Mouse (Mus musculus) intestine, embryonic 14.5 days (tissue): ENCODE data around the gene Ube2l3. TPM values are rescaled to one million over a fixed set of nuclear protein-coding genes. Genes with fewer than 3 reads are reported as not detected.

ENCODE experiments used
- ATAC-seq: fragments of 200-750 bp; cut with Nextera tagmentation; replicated peaks from 2 replicates; pipeline ENCODE4 v1.8.0; 2017; ENCODE audit warnings: low read depth, moderate number of reproducible peaks, moderate TSS enrichment, moderate library complexity; ENCODE audit not compliant: low FRiP score, low TSS enrichment
- DNase-seq: peaks from one replicate; pipeline ENCODE4 v3.0.0-alpha.2; 2018; ENCODE audit warnings: low spot score
- H3K27ac ChIP-seq: fragments of 300-500 bp; sonication (generic); 2 replicates; pipeline ENCODE4 v1.5.1; 2014; ENCODE audit warnings: low read depth, mild to moderate bottlenecking, control low read depth
- H3K27me3 ChIP-seq: fragments of 300-500 bp; sonication (generic); replicated peaks from 2 replicates; pipeline ENCODE4 v1.6.1; 2014; ENCODE audit warnings: low read length, control low read depth; ENCODE audit not compliant: control insufficient read depth, insufficient read depth
- H3K36me3 ChIP-seq: fragments of 300-500 bp; sonication (generic); 2 replicates; pipeline ENCODE4 v1.6.1; 2014; ENCODE audit warnings: low read length, control low read depth; ENCODE audit not compliant: control insufficient read depth, insufficient read depth
- H3K4me1 ChIP-seq: fragments of 300-500 bp; sonication (generic); replicated peaks from 2 replicates; pipeline ENCODE4 v1.6.1; 2014; ENCODE audit warnings: low read length, control low read depth, mixed read lengths; ENCODE audit not compliant: control insufficient read depth, insufficient read depth
- H3K4me2 ChIP-seq: fragments of 300-500 bp; sonication (generic); 2 replicates; pipeline ENCODE4 v1.6.1; 2014; ENCODE audit warnings: low read length
- H3K4me3 ChIP-seq: fragments of 300-500 bp; sonication (generic); 2 replicates; pipeline ENCODE4 v1.5.1; 2014; ENCODE audit warnings: low read depth, low read length, control low read depth, mixed read lengths
- H3K9ac ChIP-seq: fragments of 300-500 bp; sonication (generic); 2 replicates; pipeline ENCODE4 v1.6.1; 2014; ENCODE audit warnings: mild to moderate bottlenecking, low read length
- H3K9me3 ChIP-seq: fragments of 300-500 bp; sonication (generic); 2 replicates; pipeline ENCODE4 v1.6.1; 2016; ENCODE audit warnings: low read length, control low read depth; ENCODE audit not compliant: control insufficient read depth
- WGBS: fragments of 180-500 bp; shearing (Covaris S2); extraction: QIAGEN DNeasy Blood & Tissue Kit; methylation state at CpG from one replicate; pipeline ENCODE4 v1.1.7; 2014; 5-methylcytosine and 5-hydroxymethylcytosine counted together
- polyA plus RNA-seq: library from polyadenylated mRNA; unstranded; fragments of >200 nt; fragmentation: Nextera tagmentation; extraction: Ambion mirVana; gene quantifications from 2 replicates; pipeline ENCODE4 v1.2.1, GENCODE M21; 2014

The Ube2l3 gene
- polyA plus RNA-seq, 1 experiment from 2014 or later = 345 TPM

DNA sequence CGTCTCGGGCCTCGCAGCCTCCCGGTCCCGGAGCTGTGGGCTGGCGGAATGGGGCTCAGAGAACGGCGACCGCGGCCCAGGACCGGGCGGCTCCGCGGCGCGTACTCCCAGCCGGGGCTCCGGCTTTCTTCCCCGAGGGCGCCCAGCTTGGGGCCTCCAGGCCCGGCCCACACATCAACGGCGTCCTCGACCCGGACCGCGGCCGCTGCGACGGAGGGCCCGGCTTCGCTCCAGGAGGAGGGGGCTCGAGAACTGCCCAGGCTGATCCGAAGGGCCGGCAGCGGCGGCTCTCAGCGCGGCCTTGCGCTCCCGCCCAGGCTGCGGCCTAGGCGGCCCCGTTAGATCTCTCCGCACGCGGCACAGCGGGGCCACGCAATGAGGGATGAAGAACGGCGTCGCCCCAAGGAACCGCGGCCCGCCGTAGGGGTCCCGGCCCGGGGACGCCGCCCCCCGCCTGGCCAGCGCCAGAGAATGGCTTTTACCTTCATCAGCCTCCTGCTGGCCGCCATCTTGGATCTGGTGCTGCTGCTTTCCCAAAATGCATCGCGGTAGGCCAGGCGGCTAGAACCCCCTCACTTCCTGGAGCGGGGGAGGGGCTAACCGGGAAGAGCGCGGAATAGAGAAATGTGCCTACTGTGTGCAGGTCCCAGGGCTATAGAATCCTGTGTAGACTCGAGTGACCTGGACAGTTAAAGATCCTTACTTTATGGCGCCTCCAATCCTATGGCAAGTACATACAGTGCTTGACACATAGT lies 1.3 kb downstream of the Ube2l3 start:
- Histone ChIP-seq H3K9me3 (no peaks in the 10 kb centered on the region), H3K4me1 (peaks cover 18% of the 10 kb centered on the region), H3K27me3 (no peaks in the 10 kb centered on the region), H3K36me3 (peaks cover 4% of the 10 kb centered on the region; the same call in 1 of the 2 replicates), H3K4me2 (peak overlapping the region; percentile 90), H3K9ac (peak overlapping the region; percentile 99), H3K27ac (peak overlapping the region; percentile 83), H3K4me3 (peak overlapping the region; percentile 88)
- peak; percentile 82 for ATAC-seq
- DNase-seq = peak; percentile 90
- WGBS = under 1% methylated on average over 71 of the region's 72 CpGs

DNA sequence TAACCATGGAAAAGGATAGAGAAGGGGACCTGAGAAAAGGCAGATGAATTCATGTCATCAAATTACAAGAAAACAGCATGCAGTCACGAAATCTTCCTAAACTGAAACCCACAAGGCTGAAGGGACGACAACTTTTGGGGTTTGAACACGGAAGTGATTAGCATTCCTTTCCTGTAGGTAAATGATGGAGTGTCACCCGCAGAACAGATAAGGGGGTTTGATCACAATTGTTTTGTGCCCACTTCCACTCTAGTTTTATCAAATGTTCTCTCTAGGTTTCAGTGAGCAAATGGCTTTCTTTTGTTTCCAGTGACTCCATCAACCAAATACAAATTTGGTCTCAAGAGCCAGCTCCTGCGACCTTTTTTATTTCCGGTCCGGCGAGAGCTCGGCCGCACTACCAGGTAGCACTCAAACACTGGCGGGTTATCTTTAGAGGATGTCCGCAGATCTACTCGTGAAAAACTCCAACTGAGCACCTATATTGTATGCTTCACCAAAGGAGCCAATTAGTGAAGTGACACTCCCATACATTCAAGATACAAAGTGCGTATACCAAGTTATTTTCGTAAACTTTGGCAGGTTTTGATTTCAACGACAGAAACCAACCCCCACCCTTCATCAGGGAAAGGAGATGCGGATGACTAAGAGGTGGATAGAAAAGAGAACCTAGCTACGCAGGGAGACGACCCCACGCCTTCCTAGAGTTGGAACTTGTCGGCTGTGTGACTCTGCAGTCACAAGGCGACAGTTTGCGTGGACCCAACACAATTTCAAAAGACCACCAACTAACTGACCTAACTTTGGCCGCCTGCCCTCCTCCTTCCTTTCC lies 2.1 kb downstream of the Ube2l3 start:
- ATAC-seq = no peak
- peaks cover 18% of the 10 kb centered on the region for H3K4me1 ChIP-seq
- peak overlapping the region; percentile 99 for H3K9ac ChIP-seq
- H3K9me3 ChIP-seq = no peaks in the 10 kb centered on the region
- H3K4me3 ChIP-seq = peak overlapping the region; percentile 88
- DNase-seq = peak; percentile 64
- 6% methylated on average over 24 of the region's 24 CpGs for WGBS
- peak overlapping the region; percentile 90 for H3K4me2 ChIP-seq
- H3K27ac ChIP-seq = peak overlapping the region; percentile 83
- peaks cover 4% of the 10 kb centered on the region; the same call in 1 of the 2 replicates for H3K36me3 ChIP-seq
- no peaks in the 10 kb centered on the region for H3K27me3 ChIP-seq

DNA sequence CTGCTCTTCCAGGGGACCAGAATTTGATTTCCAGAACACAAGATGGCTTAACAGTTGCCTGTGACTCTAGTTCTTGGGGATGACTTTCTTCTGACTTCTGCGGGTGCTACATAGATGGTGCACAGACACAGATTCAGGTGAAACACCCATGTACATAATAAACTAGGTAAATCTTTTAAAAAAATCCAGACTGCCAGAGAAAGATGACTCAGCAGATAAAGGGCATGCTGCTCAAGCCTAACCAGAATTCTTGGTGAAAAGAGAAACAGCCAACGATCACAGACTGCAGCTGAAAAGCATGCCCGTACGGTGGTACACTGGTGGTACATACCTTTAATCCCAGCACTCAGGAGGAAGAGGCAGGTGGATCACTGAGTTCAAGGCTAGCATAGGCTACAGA lies 8.6 kb downstream of the Ube2l3 start:
- H3K9me3 ChIP-seq = no peaks in the 10 kb centered on the region
- no peak overlapping the region for H3K27ac ChIP-seq
- H3K4me3 ChIP-seq = no peak overlapping the region
- DNase-seq (no peak), ATAC-seq (no peak)
- no peak overlapping the region for H3K9ac ChIP-seq
- H3K4me1 ChIP-seq = no peaks in the 10 kb centered on the region
- no peaks in the 10 kb centered on the region for H3K27me3 ChIP-seq
- 96% methylated on average over 4 of the region's 4 CpGs for WGBS
- no peak overlapping the region for H3K4me2 ChIP-seq
- H3K36me3 ChIP-seq = 0 out of 2 replicates have a peak, but pooled peaks cover 13% of the 10 kb centered on the region

DNA sequence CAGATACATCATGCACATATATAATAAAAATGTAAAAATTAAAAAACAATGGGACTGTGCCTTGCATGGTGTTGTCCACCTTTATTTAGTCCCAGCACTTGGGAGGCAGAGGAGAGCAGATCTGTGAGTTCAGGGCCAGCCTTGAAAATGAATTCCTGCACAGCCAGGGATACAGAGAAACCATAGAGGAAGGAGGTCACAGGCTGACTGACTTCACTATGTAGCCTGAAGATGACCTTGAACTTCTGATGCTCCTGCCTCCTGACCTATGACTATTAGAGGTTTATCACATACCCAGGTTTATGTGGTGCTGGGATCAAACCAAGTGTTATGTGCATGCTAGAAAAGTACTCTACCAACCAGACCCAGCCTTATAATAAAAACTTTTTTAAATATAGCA lies 17.0 kb downstream of the Ube2l3 start:
- DNase-seq (no peak), ATAC-seq (no peak)
- Histone ChIP-seq H3K4me3 (no peak overlapping the region), H3K4me2 (no peak overlapping the region), H3K27me3 (no peaks in the 10 kb centered on the region), H3K9me3 (0 out of 2 replicates have a peak, but pooled peaks cover 2% of the 10 kb centered on the region), H3K4me1 (no peaks in the 10 kb centered on the region), H3K36me3 (peaks cover 5% of the 10 kb centered on the region), H3K9ac (no peak overlapping the region), H3K27ac (no peak overlapping the region)

DNA sequence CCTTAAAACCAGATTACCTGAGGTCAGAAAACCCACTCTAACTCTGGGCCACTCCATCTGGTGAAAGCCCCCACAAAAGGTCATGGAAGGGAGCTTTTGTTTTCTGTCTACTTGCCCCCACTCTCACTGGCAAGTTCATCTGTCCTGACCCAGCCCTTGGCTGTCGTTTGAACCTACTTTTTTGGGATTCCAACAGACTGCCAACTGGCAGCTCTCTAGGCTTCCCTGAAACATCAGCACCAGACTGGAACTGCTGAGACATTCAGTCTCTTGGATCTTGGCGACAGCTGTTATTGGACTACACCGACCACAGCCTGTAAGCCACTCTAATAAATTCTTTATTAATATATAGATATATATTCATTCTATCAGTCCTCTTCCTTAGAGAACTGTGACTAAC lies 19.4 kb downstream of the Ube2l3 start:
- Histone ChIP-seq H3K4me1 (no peaks in the 10 kb centered on the region), H3K27me3 (no peaks in the 10 kb centered on the region), H3K27ac (no peak overlapping the region), H3K4me3 (no peak overlapping the region), H3K9ac (no peak overlapping the region), H3K9me3 (0 out of 2 replicates have a peak, but pooled peaks cover 2% of the 10 kb centered on the region), H3K36me3 (peaks cover 13% of the 10 kb centered on the region), H3K4me2 (no peak overlapping the region)
- 79% methylated on average over 3 of the region's 3 CpGs for WGBS
- no peak for ATAC-seq
- no peak for DNase-seq

DNA sequence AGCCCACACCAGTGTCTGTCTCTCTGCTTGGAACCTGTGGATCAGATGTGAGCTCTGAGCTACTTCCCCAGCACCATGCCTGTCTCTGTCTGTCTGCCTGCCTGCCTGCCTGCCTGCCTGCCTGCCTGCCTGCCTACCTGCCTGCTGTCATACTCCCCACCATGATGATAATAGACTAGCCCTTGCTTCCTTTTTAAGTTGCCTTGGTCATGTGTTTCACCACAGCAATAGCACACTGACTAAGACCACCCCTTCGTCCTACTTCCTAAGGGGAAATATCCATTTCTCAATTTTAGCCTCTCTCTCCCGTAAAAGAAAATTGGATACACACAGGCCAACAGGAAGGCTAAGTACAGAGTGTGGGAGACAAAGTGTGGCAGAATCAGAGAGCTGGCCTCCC lies 20.3 kb downstream of the Ube2l3 start:
- DNase-seq = no peak
- WGBS = 88% methylated on average over 2 of the region's 2 CpGs
- ATAC-seq = no peak
- H3K27me3 ChIP-seq = no peaks in the 10 kb centered on the region
- peaks cover 16% of the 10 kb centered on the region for H3K36me3 ChIP-seq
- H3K4me1 ChIP-seq = no peaks in the 10 kb centered on the region
- no peak overlapping the region for H3K4me2 ChIP-seq
- no peak overlapping the region for H3K27ac ChIP-seq
- 0 out of 2 replicates have a peak, but pooled peaks cover 2% of the 10 kb centered on the region for H3K9me3 ChIP-seq
- no peak overlapping the region for H3K4me3 ChIP-seq
- H3K9ac ChIP-seq = no peak overlapping the region

DNA sequence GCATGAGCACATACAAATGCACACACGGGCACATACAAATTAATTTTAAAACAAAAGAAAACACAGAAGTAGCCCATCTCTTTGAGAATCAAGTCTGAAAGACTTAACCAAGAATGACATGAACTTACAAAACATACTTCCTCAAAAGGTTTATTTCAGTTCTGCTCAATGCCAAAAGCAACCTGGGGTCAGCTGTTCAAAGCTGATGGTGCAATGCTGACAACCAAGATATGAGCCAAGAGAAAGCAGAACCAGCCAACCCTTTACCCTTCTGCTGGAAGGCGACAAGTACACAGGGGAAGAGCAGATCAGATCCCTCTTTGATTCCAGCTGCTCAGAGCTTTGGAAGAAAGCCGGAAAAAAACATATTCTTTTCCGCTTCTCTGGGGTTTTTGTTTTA lies 21.1 kb downstream of the Ube2l3 start:
- DNase-seq = no peak
- H3K27ac ChIP-seq = no peak overlapping the region
- no peaks in the 10 kb centered on the region for H3K27me3 ChIP-seq
- no peak overlapping the region for H3K9ac ChIP-seq
- H3K4me2 ChIP-seq = no peak overlapping the region
- ATAC-seq = no peak
- no peaks in the 10 kb centered on the region for H3K4me1 ChIP-seq
- 0 out of 2 replicates have a peak, but pooled peaks cover 2% of the 10 kb centered on the region for H3K9me3 ChIP-seq
- WGBS = 80% methylated on average over 4 of the region's 4 CpGs
- H3K36me3 ChIP-seq = peaks cover 19% of the 10 kb centered on the region
- no peak overlapping the region for H3K4me3 ChIP-seq

DNA sequence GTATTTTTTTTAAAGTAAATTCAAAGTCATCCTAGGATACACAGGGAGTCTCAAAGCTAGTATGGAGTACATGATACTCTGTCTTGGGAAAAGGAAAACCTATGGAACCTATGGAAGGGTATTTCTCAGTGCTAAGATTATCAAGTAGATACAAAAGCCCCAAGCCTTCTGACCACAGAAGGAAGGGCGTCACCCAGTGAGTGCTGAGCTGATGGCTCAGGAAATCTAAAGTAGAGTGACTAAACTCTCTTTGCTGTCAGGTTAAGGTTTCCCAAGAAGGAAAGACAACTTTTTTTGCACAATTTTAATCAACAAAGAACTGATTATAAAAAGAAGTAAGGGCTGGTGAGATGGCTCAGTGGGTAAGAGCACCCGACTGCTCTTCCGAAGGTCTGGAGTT lies 22.7 kb downstream of the Ube2l3 start:
- H3K4me3 ChIP-seq = no peak overlapping the region
- H3K4me1 ChIP-seq = no peaks in the 10 kb centered on the region
- ATAC-seq = no peak
- H3K36me3 ChIP-seq = peaks cover 30% of the 10 kb centered on the region
- no peak overlapping the region for H3K27ac ChIP-seq
- DNase-seq = no peak
- no peak overlapping the region for H3K9ac ChIP-seq
- H3K27me3 ChIP-seq = no peaks in the 10 kb centered on the region
- no peak overlapping the region for H3K4me2 ChIP-seq
- H3K9me3 ChIP-seq = 0 out of 2 replicates have a peak, but pooled peaks cover under 1% of the 10 kb centered on the region
- WGBS = 99% methylated on average over 3 of the region's 3 CpGs
